Mouse (Mus musculus) yolk sac, embryonic 10.5 days (tissue): ENCODE data around the gene Wdr66.
"Not testable (repeated sequence)": the region's sequence is repeated elsewhere in the genome, so short reads cannot be mapped to it uniquely, and the experiment has no call there.

ENCODE experiments used
- DNase-seq: peaks from one replicate; pipeline ENCODE4 v3.0.0-alpha.2; 2017; ENCODE audit warnings: low spot score

The Wdr66 gene

GRCm38 (mm10) chr5:123251834-123252233, at the start of gene Wdr66:
Gene Wdr66 (plus strand): TSS chr5:123252102.
- DNase-seq, result peak; percentile 80

DNA sequence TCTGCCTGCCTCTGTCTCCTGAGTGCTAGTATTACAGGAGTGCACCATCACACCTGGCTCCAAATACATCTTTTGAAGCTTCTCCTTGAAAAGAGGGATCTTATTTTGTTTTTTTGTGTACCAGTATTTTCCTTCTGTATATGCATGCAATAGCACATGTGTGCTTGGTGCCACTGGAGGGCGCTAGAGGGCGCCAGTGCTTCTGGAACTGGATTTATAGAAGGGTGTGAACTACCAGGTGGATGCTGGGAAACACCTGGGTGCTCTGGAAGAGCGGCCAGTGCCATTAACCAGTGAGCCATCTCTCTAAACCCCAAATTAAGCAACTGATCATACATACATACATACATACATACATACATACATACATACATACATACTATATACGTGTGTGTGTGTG, 49.1 kb upstream of the Wdr66 start:
- DNase-seq, result not testable (repeated sequence)

DNA sequence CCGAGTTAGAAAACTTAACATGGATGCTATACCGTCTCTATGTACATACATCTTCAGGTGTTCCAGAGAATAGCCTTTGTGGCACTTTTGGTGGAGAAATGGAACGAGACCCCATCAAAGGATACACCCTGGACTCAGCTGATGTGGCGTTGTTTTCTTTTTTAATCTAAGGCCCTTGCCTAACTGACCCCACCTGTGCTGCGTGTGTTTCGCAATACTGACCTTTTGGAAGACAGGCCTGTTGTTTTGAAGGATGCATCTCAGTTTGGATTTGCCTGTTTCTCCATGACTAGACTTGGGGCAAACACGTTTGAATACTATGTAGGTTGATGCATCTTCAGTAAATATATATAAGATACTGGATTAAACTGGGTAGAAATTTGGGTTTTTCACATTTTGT, 48.3 kb upstream of the Wdr66 start:
- DNase-seq, result peak; percentile 47

GRCm38 (mm10) chr5:123222346-123223050, 29.4 kb upstream of the Wdr66 start:
- DNase-seq, result not testable (repeated sequence)

- DNase-seq, result peak; percentile 35
These were observed 28.9 kb upstream of the Wdr66 start for GRCm38 (mm10) chr5:123223051-123223410.

DNA sequence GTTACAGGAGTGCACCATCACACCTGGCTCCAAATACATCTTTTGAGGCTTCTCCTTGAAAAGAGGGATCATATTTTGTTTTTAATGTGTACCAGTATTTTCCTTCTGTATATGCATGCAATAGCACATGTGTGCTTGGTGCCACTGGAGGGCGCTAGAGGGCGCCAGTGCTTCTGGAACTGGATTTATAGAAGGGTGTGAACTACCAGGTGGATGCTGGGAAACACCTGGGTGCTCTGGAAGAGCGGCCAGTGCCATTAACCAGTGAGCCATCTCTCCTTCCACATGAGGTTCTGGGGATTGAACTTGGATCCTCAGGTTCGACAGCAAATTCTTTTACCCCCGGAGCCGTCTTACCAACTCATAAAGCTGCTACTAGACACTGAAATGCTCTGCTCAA, 28.0 kb upstream of the Wdr66 start:
- not testable (repeated sequence) for DNase-seq

GRCm38 (mm10) chr5:123226851-123227250, 25.1 kb upstream of the Wdr66 start:
- DNase-seq, result no peak

DNA sequence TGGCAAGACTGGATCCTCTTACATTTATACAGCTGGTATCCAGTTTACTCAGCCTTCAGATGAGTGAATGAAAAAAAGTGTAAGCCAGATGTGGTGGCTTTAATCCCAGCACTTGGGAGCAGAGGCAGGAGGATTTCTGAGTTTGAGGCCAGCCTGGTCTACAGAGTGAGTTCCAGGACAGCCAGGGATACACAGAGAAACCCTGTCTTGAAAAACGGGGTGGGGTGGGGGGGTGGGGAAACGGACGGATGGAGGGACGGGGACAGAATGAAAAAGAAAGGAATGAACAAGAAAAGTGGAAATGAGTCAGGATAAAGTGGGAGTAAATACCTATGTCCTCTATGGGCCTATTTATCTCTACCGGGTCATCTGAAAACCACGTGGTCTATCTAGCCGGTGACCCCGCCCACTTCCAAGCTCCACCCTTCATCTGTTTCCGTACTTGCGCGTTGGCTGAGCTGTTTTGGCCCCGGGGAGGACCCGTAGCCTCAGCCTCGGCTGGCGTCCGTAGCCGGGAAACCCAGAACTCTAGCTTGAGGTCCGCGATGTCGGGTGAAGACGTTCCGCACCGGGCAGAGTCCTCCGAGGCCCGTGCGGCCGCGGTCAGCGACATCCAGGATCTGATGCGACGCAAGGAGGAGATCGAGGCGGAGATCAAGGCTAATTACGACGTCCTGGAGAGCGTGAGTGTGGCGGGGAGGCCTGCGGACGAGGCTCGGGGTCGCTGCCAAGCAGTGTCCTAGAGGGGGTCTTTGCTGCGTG, 24.0 kb upstream of the Wdr66 start:
- DNase-seq, result peak; percentile 92

GRCm38 (mm10) chr5:123228524-123228922, 23.4 kb upstream of the Wdr66 start:
- DNase-seq, result no peak

- no peak for DNase-seq
These were observed 22.6 kb upstream of the Wdr66 start for GRCm38 (mm10) chr5:123229296-123229695.

GRCm38 (mm10) chr5:123232180-123232579, 19.7 kb upstream of the Wdr66 start:
- no peak for DNase-seq

DNA sequence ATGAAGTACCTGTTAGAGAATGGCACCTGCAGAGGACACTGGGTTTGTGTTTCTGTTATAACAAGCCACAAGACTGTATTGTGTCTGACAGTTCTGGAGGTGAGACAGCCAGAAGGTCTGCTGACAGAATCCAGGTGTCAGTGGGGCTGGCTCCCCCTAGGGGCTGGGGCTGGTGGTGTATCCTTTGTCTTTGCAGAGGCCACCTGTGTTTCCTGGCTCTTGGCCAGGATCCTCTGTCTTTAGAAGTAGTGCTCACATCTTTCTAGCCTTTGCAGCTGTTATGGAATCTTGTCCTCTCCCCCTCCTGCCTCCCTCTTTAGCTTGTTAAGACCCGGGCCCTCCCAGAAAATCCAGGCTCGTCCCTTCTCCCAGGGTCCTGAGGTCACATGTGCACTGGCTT, 16.2 kb upstream of the Wdr66 start:
- no peak for DNase-seq

DNA sequence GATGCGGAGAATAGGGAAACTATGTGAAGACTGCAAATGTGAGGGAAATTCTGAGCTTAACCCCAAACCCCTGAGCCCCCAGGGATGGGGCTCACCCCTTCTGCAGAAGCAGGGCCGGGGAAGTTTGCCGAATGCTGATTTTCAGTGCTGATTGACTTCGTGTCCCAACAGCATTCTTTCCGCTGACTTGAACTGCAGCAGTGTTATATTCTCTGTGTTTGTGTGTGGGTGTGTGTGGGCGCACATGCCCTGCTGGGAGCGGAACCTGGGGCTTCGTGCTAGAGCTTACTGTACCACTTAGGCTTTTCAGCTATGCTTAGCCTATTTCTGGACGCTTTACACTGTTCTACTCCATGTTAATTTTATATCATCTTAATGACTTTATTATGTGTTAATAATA, 15.5 kb upstream of the Wdr66 start:
- no peak for DNase-seq

DNA sequence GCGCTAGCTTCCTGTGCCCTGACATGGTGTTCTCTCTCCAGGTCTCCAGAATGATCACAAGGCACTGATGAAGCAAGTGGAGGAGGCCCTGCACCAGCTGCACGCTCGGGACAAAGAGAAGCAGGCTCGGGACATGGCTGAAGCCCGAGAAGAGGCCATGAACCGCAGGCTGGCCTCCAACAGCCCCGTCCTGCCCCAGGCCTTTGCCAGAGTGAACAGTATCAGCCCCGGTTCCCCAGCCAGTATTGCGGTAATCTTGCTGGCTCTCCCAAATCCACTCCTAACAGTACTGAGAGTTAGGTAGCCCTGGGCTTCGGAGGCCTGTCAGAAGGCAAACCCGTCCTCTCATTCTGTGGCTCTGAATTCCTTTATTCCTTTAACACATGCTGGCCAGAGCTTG, 12.4 kb upstream of the Wdr66 start:
- DNase-seq, result no peak

GRCm38 (mm10) chr5:123245518-123245917, 6.4 kb upstream of the Wdr66 start:
- DNase-seq, result no peak

GRCm38 (mm10) chr5:123251390-123251789, 512 bp upstream of the Wdr66 start:
- DNase-seq, result no peak

DNA sequence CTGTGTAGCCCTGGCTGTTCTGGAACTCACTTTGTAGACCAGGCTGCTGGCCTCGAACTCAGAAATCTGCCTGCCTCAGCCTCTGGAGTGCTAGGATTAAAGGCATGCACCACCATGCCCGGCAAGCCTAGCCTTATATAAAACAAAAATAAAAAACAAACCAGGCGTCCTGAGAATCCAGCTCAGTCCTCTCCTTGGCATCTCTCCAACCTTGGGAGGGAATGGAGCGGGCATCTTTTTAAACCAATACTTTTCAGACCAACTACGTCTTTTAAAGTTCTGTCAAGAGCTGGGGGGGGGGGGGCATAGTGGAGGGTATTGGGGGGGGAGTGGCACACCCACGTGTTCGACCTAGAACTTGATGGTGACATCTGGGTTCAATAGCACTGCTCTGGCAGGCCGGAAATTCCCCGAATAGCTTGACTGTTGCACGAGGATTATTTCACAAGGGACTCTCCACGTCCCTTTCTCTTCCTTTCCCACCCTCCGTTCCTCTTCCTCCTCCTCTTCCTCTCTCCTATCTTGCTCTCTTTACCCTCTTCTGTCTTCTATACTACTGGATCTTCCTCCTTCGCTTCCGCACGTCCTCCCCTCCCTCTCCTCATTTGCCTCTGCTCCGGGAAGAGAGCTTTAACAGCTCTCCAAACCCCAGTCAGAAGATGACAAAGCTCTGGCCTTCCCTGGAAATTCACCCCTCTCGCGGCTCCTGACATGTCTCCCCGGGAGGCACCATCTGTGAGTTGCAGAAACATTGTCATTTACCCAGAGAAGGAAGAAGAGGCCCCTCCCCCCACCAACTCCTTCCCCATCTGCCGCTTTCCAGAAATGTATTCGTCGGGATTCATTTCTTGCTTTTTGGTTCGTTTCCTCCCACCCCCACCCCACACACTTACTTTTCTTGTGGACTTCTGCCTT, 5.2 kb downstream of the Wdr66 start:
- peak; percentile 8 for DNase-seq

GRCm38 (mm10) chr5:123258990-123259389, 7.1 kb downstream of the Wdr66 start:
- no peak for DNase-seq

DNA sequence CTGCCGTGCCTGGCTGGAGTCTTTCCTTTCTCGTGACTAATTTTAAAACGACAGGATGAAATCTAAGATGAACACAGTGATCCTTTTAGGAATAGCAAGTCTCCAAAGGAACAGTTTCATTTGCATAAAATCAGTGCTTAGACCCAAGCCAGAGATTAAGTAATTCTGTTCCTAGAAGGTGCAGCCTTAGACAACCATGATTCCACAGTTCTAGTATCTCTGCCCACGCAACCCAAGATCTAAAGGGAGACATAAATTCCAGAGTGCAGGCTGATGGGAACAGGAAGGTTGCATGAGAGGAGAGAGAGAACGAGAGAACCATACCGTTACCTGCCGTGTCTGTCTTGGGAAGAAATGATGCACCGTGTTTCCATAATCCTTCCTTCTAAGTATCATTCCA, 8.8 kb downstream of the Wdr66 start:
- DNase-seq, result no peak

- no peak for DNase-seq
These were observed 15.0 kb downstream of the Wdr66 start for GRCm38 (mm10) chr5:123266909-123267308.

DNA sequence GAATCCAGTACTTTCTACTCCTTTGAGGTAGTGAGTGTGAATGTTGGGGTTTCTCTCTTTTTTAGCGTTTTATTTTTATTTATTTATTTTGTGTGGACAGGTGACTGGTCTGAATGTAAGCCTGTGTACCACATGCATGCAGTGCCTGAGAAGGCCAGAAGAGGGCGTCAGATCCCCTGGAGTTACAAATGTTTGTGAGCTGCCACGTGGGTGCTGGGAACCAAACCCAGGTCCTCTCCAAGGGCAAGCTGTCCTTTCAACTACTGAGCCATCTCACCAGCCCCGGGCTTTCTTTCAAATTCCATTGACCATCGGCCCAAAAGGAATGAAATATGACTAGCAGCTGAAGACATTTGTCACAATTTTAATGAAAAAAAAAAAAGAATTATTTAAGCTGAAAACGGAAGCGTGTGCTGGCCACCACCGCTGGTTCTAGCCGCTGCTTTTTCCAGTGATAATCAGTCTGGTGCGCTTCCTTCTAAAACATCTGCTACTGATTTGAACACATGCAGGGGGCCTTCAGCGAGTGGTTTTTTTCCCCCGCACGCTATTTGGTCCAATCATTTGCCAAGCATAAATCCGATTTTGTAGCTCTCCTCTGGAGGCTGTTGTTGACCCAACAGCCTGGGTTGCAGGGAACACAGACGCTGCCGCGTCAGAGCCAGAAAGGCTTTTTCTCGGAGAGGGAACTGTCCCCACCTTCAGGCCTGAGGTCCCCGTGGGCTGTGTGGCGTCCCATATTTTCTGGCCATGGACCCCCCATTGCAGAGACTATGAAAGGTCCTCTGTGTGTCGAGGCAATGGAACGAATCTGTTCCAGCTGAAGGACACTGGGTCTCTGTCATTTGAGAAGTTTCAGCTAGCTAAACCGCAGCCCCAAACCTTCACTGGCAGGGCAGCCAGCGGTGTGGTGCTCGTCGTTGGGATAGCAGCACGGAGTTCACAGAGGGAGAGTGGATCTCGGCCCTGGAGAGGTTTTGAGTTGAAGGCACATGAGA, 16.9 kb downstream of the Wdr66 start:
- DNase-seq, result no peak
